Mouse (Mus musculus) urinary bladder, adult 2 months (tissue): ENCODE results near the gene Cpz. TPM values are rescaled to one million over a fixed set of nuclear protein-coding genes. Genes with fewer than 3 reads are reported as not detected.

Experiments used
- DNase-seq: peaks from one replicate; pipeline ENCODE4 v3.0.0; 2022; ENCODE audit warnings: low spot score
- polyA plus RNA-seq: library from polyadenylated mRNA; depleted of rRNA; stranded (reverse); fragments of >200 nt; gene quantifications from 2 replicates; pipeline ENCODE4 v1.2.3, GENCODE M21; 2012

Gene Cpz
- polyA plus RNA-seq, 1 experiment, result 38.1 TPM

- no peak for DNase-seq
Measured at GRCm38 (mm10) chr5:35530442-35530841, 4.9 kb upstream of the Cpz start.

- DNase-seq, result no peak
Measured at GRCm38 (mm10) chr5:35524381-35524780, 1.1 kb downstream of the Cpz start.

- DNase-seq, result no peak
Measured at GRCm38 (mm10) chr5:35523735-35524134, 1.8 kb downstream of the Cpz start.

- DNase-seq, result no peak
Measured at GRCm38 (mm10) chr5:35516781-35517180, 8.7 kb downstream of the Cpz start.

- no peak for DNase-seq
Measured at GRCm38 (mm10) chr5:35510589-35510988, 14.9 kb downstream of the Cpz start.

- DNase-seq, result no peak
Measured at GRCm38 (mm10) chr5:35505016-35505415, 20.5 kb downstream of the Cpz start.

GRCm38 (mm10) chr5:35497344-35497743 is 28.2 kb downstream of the Cpz start:
- no peak for DNase-seq

- DNase-seq, result no peak
Measured at GRCm38 (mm10) chr5:35495989-35496388, 29.5 kb downstream of the Cpz start.

GRCm38 (mm10) chr5:35494773-35495390 is 30.6 kb downstream of the Cpz start:
- DNase-seq, result no peak

- DNase-seq, result no peak
Measured at GRCm38 (mm10) chr5:35493770-35494169, 31.7 kb downstream of the Cpz start.

GRCm38 (mm10) chr5:35479521-35479920 is 46.0 kb downstream of the Cpz start:
- DNase-seq, result no peak

GRCm38 (mm10) chr5:35475236-35475635 is 50.3 kb downstream of the Cpz start:
- no peak for DNase-seq

- DNase-seq, result no peak
Measured at GRCm38 (mm10) chr5:35470885-35471528, 54.5 kb downstream of the Cpz start.

GRCm38 (mm10) chr5:35465966-35466635 is 59.4 kb downstream of the Cpz start:
- DNase-seq, result no peak

- DNase-seq, result no peak
Measured at GRCm38 (mm10) chr5:35462081-35462480, 63.4 kb downstream of the Cpz start.

- DNase-seq, result no peak
Measured at GRCm38 (mm10) chr5:35459760-35460159, 65.7 kb downstream of the Cpz start.

- DNase-seq, result no peak
Measured at GRCm38 (mm10) chr5:35458267-35458666, 67.2 kb downstream of the Cpz start.

- no peak for DNase-seq
Measured at GRCm38 (mm10) chr5:35457364-35457763, 68.1 kb downstream of the Cpz start.

GRCm38 (mm10) chr5:35454187-35454800 is 71.2 kb downstream of the Cpz start:
- DNase-seq, result no peak
